Mouse (Mus musculus) midbrain, embryonic 14.5 days (tissue): Measurements from ENCODE around the gene Ppp1r15a. TPM values are rescaled to one million over a fixed set of nuclear protein-coding genes. Genes with fewer than 3 reads are reported as not detected.
A peak's percentile ranks its signal among the peaks of the same experiment; 100 is the strongest.

Source experiments
- ATAC-seq: fragments of 200-750 bp; cut with Nextera tagmentation; 2 replicates; pipeline ENCODE4 v1.8.0; 2017; ENCODE audit warnings: moderate number of reproducible peaks, moderate library complexity; ENCODE audit not compliant: low FRiP score, low TSS enrichment
- DNase-seq: peaks from one replicate; pipeline ENCODE4 v3.0.0-alpha.2; 2015
- H3K27ac ChIP-seq: fragments of 300-500 bp; sonication (generic); replicated peaks from 2 replicates; pipeline ENCODE4 v1.5.1; 2014; ENCODE audit warnings: mild to moderate bottlenecking, low read depth, low read length, moderate library complexity
- H3K27me3 ChIP-seq: fragments of 300-500 bp; sonication (generic); 2 replicates; pipeline ENCODE4 v1.6.1; 2014; ENCODE audit warnings: low read length, control low read depth, mixed read lengths; ENCODE audit not compliant: control insufficient read depth, insufficient read depth
- H3K36me3 ChIP-seq: fragments of 300-500 bp; sonication (generic); 2 replicates; pipeline ENCODE4 v1.6.1; 2014; ENCODE audit warnings: low read length, control low read depth; ENCODE audit not compliant: control insufficient read depth, insufficient read depth
- H3K4me1 ChIP-seq: fragments of 300-500 bp; sonication (generic); 2 replicates; pipeline ENCODE4 v1.6.1; 2014; ENCODE audit warnings: mild to moderate bottlenecking, antibody characterized with exemption, low read length, control low read depth; ENCODE audit not compliant: control insufficient read depth, insufficient read depth
- H3K4me2 ChIP-seq: fragments of 300-500 bp; sonication (generic); 2 replicates; pipeline ENCODE4 v1.6.1; 2014; ENCODE audit warnings: mild to moderate bottlenecking, low read length, moderate library complexity
- H3K4me3 ChIP-seq: fragments of 300-500 bp; sonication (generic); replicated peaks from 2 replicates; pipeline ENCODE4 v1.5.1; 2014; ENCODE audit warnings: low read depth, low read length
- H3K9ac ChIP-seq: fragments of 300-500 bp; sonication (generic); replicated peaks from 2 replicates; pipeline ENCODE4 v1.6.1; 2014; ENCODE audit warnings: mild to moderate bottlenecking, low read length, moderate library complexity
- H3K9me3 ChIP-seq: fragments of 300-500 bp; sonication (generic); 2 replicates; pipeline ENCODE4 v1.6.1; 2016; ENCODE audit warnings: low read length, control low read depth, mixed read lengths; ENCODE audit not compliant: control insufficient read depth
- WGBS: fragments of 180-500 bp; shearing (Covaris S2); extraction: QIAGEN DNeasy Blood & Tissue Kit; methylation state at CpG from one replicate; pipeline ENCODE4 v1.1.7; 2014; 5-methylcytosine and 5-hydroxymethylcytosine counted together
- polyA plus RNA-seq: library from polyadenylated mRNA; unstranded; fragments of >200 nt; fragmentation: Nextera tagmentation; extraction: Ambion mirVana; gene quantifications from 2 replicates; pipeline ENCODE4 v1.2.1, GENCODE M21; 2014

Ppp1r15a gene
- polyA plus RNA-seq, 1 experiment from 2014 or later, result 10.2 TPM

GRCm38 (mm10) chr7:45492951-45493350 is 33.1 kb downstream of the Ppp1r15a start:
- no peak overlapping the region for H3K4me2 ChIP-seq
- H3K27me3 ChIP-seq, result no peaks in the 10 kb centered on the region
- DNase-seq (no peak), ATAC-seq (no peak)
- 92% methylated on average over 5 of the region's 5 CpGs for WGBS
- H3K27ac ChIP-seq, result no peak overlapping the region
- no peak overlapping the region for H3K9ac ChIP-seq
- peaks cover 56% of the 10 kb centered on the region for H3K36me3 ChIP-seq
- no peak overlapping the region for H3K4me3 ChIP-seq
- 0 out of 2 replicates have a peak, but pooled peaks cover 9% of the 10 kb centered on the region for H3K4me1 ChIP-seq
- no peaks in the 10 kb centered on the region for H3K9me3 ChIP-seq

- Histone ChIP-seq H3K27me3 (no peaks in the 10 kb centered on the region), H3K27ac (no peak overlapping the region), H3K4me2 (no peak overlapping the region), H3K36me3 (peaks cover 50% of the 10 kb centered on the region), H3K4me1 (0 out of 2 replicates have a peak, but pooled peaks cover 9% of the 10 kb centered on the region), H3K4me3 (no peak overlapping the region), H3K9me3 (no peaks in the 10 kb centered on the region), H3K9ac (no peak overlapping the region)
- WGBS, result 97% methylated on average over 8 of the region's 8 CpGs
- DNase-seq, result no peak
- ATAC-seq, result no peak
These were observed 33.7 kb downstream of the Ppp1r15a start for GRCm38 (mm10) chr7:45492225-45492844.

DNA sequence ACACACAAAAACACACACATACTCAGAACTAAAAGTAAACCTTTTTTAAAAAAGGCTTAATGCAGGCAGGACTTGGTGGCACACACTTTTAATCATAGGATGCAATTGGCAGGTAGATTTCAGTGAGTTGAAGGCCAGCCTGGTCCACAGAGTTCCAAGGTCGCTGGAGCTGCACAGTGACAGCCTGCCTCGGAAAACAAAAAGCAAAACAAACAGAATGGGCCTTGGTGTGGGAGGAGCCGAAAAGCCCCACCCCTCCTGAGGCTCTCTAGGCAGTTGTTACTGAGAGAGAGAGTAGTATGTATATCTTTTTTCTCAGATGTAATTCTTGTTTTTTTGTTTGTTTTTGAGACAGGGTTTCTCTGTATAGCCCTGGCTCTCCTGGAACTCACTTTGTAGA is 34.8 kb downstream of the Ppp1r15a start:
- peaks cover 39% of the 10 kb centered on the region for H3K36me3 ChIP-seq
- no peak overlapping the region for H3K27ac ChIP-seq
- H3K4me1 ChIP-seq, result 0 out of 2 replicates have a peak, but pooled peaks cover 9% of the 10 kb centered on the region
- WGBS, result 27% methylated on average over 3 of the region's 3 CpGs
- ATAC-seq (no peak), DNase-seq (no peak)
- no peak overlapping the region for H3K4me2 ChIP-seq
- no peaks in the 10 kb centered on the region for H3K27me3 ChIP-seq
- H3K4me3 ChIP-seq, result no peak overlapping the region
- H3K9me3 ChIP-seq, result no peaks in the 10 kb centered on the region
- H3K9ac ChIP-seq, result no peak overlapping the region

- Histone ChIP-seq H3K27me3 (no peaks in the 10 kb centered on the region), H3K27ac (no peak overlapping the region), H3K4me3 (no peak overlapping the region), H3K4me1 (0 out of 2 replicates have a peak, but pooled peaks cover 9% of the 10 kb centered on the region), H3K9me3 (no peaks in the 10 kb centered on the region), H3K9ac (no peak overlapping the region), H3K36me3 (peaks cover 36% of the 10 kb centered on the region), H3K4me2 (no peak overlapping the region)
- ATAC-seq (no peak), DNase-seq (peak; percentile 8)
- whole genome bisulfite sequencing, result 57% methylated on average over 9 of the region's 9 CpGs
These were observed 35.2 kb downstream of the Ppp1r15a start for GRCm38 (mm10) chr7:45490822-45491221.

DNA sequence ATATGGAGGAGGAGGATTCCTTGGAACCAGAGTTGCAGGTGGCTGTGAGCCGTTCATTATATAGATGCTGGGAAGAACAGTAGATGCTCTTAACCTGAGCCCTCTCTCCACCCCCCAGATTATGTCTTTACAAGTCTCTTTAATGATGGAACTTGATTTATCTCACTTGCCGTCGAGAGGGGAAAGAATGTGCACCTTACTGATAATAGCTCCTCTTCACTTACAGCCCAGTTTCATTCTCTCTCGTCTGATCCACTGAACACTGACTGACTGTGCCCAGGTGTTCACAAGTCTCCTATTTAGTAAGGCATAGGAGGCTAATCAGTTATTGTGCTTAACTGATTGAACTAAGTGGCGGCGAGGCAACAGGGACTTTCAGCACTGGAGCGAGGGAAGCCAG is 36.5 kb downstream of the Ppp1r15a start:
- no peak overlapping the region for H3K4me2 ChIP-seq
- ATAC-seq, result no peak
- H3K4me1 ChIP-seq, result 0 out of 2 replicates have a peak, but pooled peaks cover 9% of the 10 kb centered on the region
- 0 out of 2 replicates have a peak overlapping the region, but pooled peaks have one; percentile 83 for H3K27ac ChIP-seq
- DNase-seq, result no peak
- 87% methylated on average over 7 of the region's 7 CpGs for WGBS
- H3K36me3 ChIP-seq, result peaks cover 24% of the 10 kb centered on the region
- no peaks in the 10 kb centered on the region for H3K27me3 ChIP-seq
- no peak overlapping the region for H3K9ac ChIP-seq
- no peaks in the 10 kb centered on the region for H3K9me3 ChIP-seq
- no peak overlapping the region for H3K4me3 ChIP-seq

DNA sequence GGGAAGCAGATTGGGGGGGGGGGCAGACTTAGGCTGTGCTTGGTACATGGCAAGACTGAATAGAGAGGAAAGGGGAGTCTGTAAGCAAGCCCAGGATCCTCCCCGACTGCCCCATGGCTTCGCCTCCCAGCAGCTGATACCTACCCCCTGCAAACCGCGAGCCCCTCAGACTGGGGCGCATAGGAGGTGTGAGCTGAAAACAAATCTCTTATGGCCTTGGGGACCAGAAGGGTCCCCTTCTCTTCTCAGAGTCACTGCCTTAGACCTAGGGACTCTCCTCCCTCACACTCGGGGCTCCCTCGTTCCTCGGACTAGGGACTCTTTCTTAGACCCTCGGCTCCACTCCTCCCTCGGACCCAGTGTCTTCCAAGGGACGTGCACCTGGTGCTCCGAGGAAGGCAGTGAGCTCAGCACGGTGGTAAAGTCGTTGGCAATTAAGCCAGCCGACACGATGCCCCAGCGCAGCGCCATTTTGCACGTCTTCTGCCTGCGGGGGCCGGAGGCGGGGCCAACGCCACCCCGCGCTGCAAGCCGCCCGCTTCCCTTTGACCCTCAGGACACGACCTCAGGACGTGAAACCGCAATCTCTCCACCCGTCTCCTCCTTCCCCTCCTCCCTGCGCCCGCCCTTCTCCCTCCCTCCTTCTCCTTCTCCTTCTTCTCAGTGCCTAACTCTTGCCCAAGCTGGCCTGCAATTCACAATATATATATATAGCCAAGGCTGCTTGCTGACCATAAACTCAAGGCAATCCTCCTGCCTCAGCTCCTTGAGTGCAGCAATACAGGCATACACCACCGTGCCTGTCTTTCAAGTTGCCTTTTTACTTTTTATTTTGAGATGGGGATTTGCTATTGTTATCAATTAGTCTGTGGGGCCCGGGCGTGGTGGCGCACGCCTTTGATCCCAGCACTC is 37.5 kb downstream of the Ppp1r15a start, which contains the start of gene Dhdh:
Gene Dhdh (minus strand): TSS at position 513 of the 912 bp plus-strand sequence.
- WGBS, result 8% methylated on average over 38 of the region's 38 CpGs
- Histone ChIP-seq H3K4me3 (peak within 1 kb of the TSS; percentile 34), H3K36me3 (peaks cover 14% of the 10 kb centered on the region), H3K9ac (peak within 1 kb of the TSS; percentile 57), H3K4me1 (0 out of 2 replicates have a peak, but pooled peaks cover 9% of the 10 kb centered on the region), H3K9me3 (no peaks in the 10 kb centered on the region), H3K27ac (peak within 1 kb of the TSS; percentile 83), H3K4me2 (peak within 1 kb of the TSS; percentile 56), H3K27me3 (no peaks in the 10 kb centered on the region)
- ATAC-seq (peak; percentile 59), DNase-seq (peak; percentile 75)

GRCm38 (mm10) chr7:45487861-45488292 is 38.2 kb downstream of the Ppp1r15a start:
- Histone ChIP-seq H3K36me3 (peaks cover 7% of the 10 kb centered on the region), H3K4me2 (peak overlapping the region; percentile 56), H3K9ac (peak overlapping the region; percentile 57), H3K27me3 (no peaks in the 10 kb centered on the region), H3K9me3 (no peaks in the 10 kb centered on the region), H3K27ac (peak overlapping the region; percentile 83), H3K4me1 (0 out of 2 replicates have a peak, but pooled peaks cover 9% of the 10 kb centered on the region), H3K4me3 (peak overlapping the region; percentile 34)
- 15% methylated on average over 11 of the region's 11 CpGs for WGBS
- ATAC-seq, result peak; percentile 62; the same call in 1 of the 2 replicates
- peak; percentile 59 for DNase-seq

DNA sequence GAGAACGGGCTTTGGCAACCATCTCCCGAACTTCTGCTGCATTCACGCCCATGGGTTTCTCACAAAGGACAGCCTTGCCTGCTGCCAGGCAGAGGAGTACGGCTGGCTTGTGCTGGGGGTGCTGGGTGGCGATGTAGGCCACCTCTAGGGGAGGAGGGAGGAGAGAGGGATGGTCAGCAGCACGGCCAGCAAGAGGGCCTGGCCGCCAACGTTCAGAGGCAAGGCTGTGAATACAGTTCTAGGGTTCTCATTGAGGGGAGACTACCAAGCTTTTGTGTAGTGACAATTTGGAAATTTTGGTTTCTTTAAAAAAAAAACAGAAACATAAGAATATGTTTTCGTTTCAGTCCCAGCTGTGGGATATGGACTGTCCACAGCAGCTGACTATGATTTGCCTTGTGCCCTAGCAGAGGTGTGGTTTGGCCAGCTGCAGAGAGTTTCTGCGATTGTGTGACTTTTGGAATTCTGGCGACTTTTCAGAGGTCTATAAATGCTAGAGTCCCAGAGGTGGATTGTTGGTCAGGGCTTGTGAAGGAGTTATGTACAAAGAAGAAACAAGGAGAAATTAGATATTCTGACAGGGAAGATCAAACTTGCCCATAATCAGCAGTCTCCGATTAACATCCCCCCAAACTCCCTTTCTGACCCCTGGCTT is 39.2 kb downstream of the Ppp1r15a start, which contains the start of gene Gm45808:
Gene Gm45808 (minus strand): TSS at position 51 of the 655 bp plus-strand sequence.
- H3K9me3 ChIP-seq, result no peaks in the 10 kb centered on the region
- H3K9ac ChIP-seq, result no peak within 1 kb of the TSS
- H3K4me1 ChIP-seq, result 0 out of 2 replicates have a peak, but pooled peaks cover 9% of the 10 kb centered on the region
- WGBS, result 84% methylated on average over 12 of the region's 12 CpGs
- ATAC-seq (no peak), DNase-seq (no peak)
- no peaks in the 10 kb centered on the region for H3K36me3 ChIP-seq
- peak within 1 kb of the TSS; percentile 34; the same call in 1 of the 2 replicates for H3K4me3 ChIP-seq
- H3K27me3 ChIP-seq, result no peaks in the 10 kb centered on the region
- H3K4me2 ChIP-seq, result peak within 1 kb of the TSS; percentile 56
- H3K27ac ChIP-seq, result no peak within 1 kb of the TSS
